Mouse (Mus musculus): ENCODE results near the gene Camsap3.
"Not testable (repeated sequence)": the region's sequence is repeated elsewhere in the genome, so short reads cannot be mapped to it uniquely, and the experiment has no call there.

Camsap3 gene

DNA sequence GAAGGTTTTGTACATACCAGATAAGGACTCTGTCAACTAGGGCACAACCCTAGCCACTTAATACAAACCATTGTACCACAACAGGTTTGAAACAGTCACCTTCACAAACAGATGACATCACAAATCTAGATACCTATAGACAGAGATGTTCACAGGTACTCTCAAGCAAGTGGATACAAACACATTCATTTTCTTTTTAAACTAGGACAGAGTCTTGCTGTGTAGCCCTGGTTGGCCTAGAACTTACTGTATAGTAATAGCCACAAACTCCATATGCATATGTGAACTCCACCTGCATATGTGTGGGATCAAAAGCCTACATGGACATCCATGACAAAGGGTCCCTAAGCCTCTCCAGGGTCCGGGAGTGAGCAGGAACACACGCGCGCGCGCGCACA lies at the start of gene Camsap3:
TSS of gene Camsap3 (plus strand) at position 301 of the 398 bp plus-strand sequence.
- DNase-seq (ENCODE audit: low read depth in 1 of 2, low spot score in 2 of 2): no peak

GRCm38 (mm10) chr8:3537666-3538065 lies 49.4 kb upstream of the Camsap3 start:
- DNase-seq (ENCODE audit: low read depth in 1 of 2, low spot score in 2 of 2): no peak

DNA sequence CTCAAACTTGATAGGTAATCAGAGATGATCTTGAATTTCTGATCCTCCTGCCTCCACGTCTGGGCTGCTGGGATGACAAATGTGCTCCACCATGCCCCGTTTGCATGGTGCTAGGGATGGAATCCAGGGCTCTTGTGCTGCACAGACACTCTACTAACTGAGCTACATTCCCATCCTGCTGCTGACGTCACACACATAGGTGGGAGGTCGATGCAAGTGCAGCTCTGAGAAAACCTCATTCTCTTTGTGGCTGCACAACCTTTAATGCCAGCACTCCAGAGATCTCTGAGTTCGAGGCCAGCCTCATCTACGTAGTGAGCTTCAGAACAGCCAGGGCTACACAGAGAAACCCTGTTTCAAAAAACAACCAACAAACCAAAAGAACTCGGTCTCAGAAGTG lies 47.9 kb upstream of the Camsap3 start:
- no peak for DNase-seq (ENCODE audit: low read depth in 1 of 2, low spot score in 2 of 2)

GRCm38 (mm10) chr8:3540076-3540475 lies 47.0 kb upstream of the Camsap3 start:
- no peak for DNase-seq (ENCODE audit: low read depth in 1 of 2, low spot score in 2 of 2)

GRCm38 (mm10) chr8:3546511-3546910 lies 40.6 kb upstream of the Camsap3 start:
- DNase-seq (ENCODE audit: low read depth in 1 of 2, low spot score in 2 of 2): no peak

- no peak for DNase-seq (ENCODE audit: low read depth in 1 of 2, low spot score in 2 of 2)
These were observed 34.9 kb upstream of the Camsap3 start for GRCm38 (mm10) chr8:3552240-3552639.

GRCm38 (mm10) chr8:3556114-3556513 lies 31.0 kb upstream of the Camsap3 start:
- DNase-seq (ENCODE audit: low read depth in 1 of 2, low spot score in 2 of 2): no peak

DNA sequence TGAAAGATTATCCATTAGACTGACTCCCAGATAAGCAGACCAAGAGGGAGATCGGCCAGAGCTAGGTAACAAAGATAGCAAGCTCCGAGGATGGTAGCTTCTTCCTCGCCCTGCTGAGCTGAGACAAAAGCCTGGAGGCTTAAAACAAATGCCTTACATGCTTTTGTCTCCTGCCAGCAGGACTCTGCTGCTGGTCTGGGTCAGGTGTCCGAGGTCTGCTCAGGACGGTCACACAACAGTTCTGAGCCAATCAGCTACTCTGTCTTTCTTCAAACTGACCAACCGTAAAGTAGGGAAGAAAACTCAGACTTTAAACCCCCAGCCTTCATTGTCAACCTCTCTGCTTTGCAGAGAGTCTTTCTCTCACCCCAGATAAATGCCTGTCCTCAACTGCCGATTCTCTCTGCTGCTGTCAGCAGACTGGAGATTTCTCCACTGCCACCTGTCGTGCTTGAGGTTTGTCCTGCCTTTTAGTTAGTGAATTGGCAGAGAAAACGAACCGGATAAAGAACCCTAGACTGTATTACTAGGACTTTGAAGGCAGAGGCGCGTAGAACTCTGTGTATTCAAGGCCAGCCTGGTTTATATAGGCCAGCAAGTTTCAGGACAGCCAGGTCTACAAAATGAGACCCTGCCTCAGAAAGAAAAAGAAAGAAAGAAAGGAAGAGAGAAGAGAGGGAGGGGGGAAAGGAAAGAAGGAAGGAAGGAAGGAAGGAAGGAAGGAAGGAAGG lies 19.3 kb upstream of the Camsap3 start, which contains the start of gene C330021F23Rik:
TSS of gene C330021F23Rik (plus strand) at position 350 of the 731 bp plus-strand sequence.
- DNase-seq (ENCODE audit: low read depth in 1 of 2, low spot score in 2 of 2): no peak

DNA sequence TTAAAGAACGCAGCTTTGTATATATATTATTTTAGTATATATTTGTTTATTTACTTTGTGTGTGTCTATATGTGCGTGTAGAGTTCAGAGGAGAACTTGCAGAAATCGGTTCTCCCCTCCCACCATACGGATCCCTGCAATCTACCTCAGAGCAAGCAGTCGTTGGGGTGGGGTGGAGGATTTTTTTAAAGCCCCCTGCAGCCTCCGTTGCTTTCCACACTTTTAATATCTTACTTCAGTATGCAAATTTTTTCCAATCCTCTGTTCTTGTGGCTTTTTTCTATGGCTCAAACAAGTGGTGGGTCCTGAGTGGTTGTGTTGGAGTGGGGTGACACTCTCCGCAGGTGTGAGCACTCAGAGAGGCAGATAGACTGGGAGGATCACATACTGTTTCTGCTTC lies 18.7 kb upstream of the Camsap3 start:
- no peak for DNase-seq (ENCODE audit: low read depth in 1 of 2, low spot score in 2 of 2)

DNA sequence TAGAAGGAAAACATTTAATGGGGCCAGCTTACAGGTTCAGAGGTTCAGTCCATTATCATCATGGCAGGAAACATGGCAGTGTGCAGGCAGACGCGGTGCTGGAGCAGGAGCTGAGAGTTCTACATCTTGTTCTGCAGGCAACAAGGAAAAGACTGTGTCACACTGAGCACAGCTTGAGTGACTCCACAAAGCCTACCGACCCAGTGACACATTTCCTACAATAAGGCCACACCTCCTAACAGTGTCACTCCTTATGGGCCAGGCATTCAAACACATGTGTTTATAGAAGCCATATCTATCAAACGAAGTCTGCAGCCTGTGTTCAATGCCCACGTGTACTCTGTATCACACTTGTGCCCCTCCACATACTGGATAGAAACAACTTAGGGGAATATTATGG lies 17.3 kb upstream of the Camsap3 start:
- no peak for DNase-seq (ENCODE audit: low read depth in 1 of 2, low spot score in 2 of 2)

- no peak for DNase-seq (ENCODE audit: low read depth in 1 of 2, low spot score in 2 of 2)
These were observed 12.5 kb upstream of the Camsap3 start for GRCm38 (mm10) chr8:3574546-3574945.

GRCm38 (mm10) chr8:3576211-3576960 lies 10.7 kb upstream of the Camsap3 start:
- no peak for DNase-seq (ENCODE audit: low read depth in 1 of 2, low spot score in 2 of 2)

DNA sequence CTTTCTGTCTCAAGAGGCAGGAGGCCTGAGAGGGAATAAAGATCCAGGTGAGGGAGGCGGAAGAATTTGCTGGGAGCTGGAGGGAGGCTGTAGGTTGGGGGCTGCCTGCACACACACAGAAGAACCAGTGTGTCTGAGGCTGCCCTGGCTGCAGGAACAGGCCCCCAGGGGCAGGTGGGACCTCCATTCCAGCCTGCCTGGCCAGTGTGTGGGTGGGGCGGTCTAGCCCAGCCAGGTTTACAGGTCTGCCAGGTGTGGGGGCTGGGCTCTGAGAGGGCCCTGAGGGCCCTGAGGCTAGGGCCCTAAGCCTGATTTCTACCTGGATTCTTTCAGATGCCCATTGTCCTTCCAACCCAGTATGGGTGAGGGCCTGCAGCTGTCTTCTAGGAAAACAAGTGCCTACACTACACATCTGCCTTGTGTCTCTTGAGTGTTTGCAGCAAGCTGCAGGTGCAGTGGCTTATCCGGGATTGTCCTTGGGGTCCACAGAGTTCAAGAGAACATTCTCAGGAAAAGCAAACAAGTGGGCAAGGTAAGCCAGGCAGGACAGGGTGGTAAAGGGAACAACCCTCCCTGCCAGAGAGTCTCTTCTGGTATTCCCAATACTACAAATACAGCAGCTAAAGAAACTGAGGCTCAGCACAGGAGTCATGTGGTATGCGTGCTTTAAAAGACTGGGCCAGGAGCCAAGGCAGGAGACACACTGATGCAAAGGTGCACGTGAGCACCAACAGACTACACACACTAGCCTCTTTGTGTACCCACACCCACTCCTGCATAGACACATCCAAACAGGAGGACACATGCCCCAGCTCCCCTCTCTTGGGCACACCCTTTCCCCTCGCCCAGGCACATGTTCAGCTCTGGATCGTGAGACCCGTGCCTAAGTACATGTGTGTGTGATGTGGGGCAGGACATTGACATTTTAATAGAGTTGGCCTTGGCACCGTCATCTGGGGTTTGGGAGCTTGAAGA lies 7.4 kb upstream of the Camsap3 start:
- DNase-seq (ENCODE audit: low read depth in 1 of 2, low spot score in 2 of 2): no peak

GRCm38 (mm10) chr8:3581961-3582360 lies 5.1 kb upstream of the Camsap3 start:
- DNase-seq (ENCODE audit: low read depth in 1 of 2, low spot score in 2 of 2): not testable (repeated sequence)

GRCm38 (mm10) chr8:3586452-3586851 lies 641 bp upstream of the Camsap3 start:
- DNase-seq (ENCODE audit: low read depth in 1 of 2, low spot score in 2 of 2): no peak

- no peak for DNase-seq (ENCODE audit: low read depth in 1 of 2, low spot score in 2 of 2)
These were observed 531 bp downstream of the Camsap3 start for GRCm38 (mm10) chr8:3587391-3588257.

- no peak for DNase-seq (ENCODE audit: low read depth in 1 of 2, low spot score in 2 of 2)
These were observed 1.2 kb downstream of the Camsap3 start for GRCm38 (mm10) chr8:3588258-3588633.

DNA sequence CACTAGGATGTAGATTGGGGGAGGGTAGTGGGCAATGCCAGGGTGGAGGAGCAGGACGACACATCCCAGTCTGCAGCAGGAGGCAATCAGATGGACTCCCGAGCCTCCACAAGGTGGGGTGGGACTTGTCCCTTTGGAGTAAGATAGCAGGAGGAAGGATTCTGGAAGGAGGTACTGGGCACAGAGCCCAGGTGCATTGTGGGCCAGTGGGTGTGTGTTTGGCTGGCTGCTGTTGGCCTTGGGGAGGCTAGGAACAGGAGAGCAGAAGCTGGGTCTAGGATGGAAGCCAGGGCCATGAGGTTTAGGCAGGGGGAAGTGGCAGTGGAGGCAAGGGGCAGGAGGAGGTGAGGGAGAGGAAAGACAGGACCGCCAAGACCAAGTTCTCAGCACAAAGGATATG lies 6.4 kb downstream of the Camsap3 start:
- DNase-seq (ENCODE audit: low read depth in 1 of 2, low spot score in 2 of 2): no peak

DNA sequence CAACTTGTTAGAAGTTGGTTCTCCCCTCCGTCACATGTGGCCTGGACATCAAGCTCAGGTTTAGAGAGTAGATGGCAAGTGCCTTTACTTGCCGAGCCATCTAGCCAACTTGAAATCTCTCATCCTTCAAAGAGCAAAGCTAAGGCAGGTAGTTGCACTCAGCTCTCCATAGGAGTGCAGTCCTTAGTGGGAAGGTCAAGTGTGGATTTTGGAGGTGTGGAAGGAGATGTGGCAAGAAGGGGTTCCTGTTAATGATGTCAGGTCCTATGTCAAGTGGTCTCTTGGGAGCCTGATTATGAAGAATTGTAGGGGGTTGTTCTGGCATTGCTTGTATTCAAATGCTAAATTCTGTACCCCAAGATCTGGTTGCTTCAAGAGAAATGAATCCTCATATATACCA lies 7.4 kb downstream of the Camsap3 start:
- DNase-seq (ENCODE audit: low read depth in 1 of 2, low spot score in 2 of 2): no peak

GRCm38 (mm10) chr8:3598054-3598453 lies 11.0 kb downstream of the Camsap3 start:
- no peak for DNase-seq (ENCODE audit: low read depth in 1 of 2, low spot score in 2 of 2)

Data from monocyte, adult 2 months (primary cell).